Mouse (Mus musculus) heart, adult 18-20 months (tissue): Measurements from ENCODE around the gene 4931428F04Rik. TPM values are rescaled to one million over a fixed set of nuclear protein-coding genes. Genes with fewer than 3 reads are reported as not detected.

Source experiments
- microRNA-seq, 2 experiments: library from miRNA; unstranded; fragments of <30 nt; microRNA quantifications; one replicate each; pipeline ENCODE4 v1.2.0; 2022
- total RNA-seq, 2 experiments: library from RNA; stranded (reverse); gene quantifications; 2 replicates each; pipeline ENCODE4 v1.2.3; 2021

4931428F04Rik gene
- total RNA-seq, 2 experiments from 2014 or later = 1.1 to 1.6 TPM

Small RNA genes lying within 50 kb of the gene (microRNA-seq; reads per million reads assigned to microRNA genes)
- gene Gm27320 = 0 reads per million in 2 experiments
- gene Mir328 = 2,157 to 3,272 reads per million in 2 experiments

Other genes starting within 250 kb of the 4931428F04Rik start
- gene Ces3a, start 241.3 kb downstream of the 4931428F04Rik start, total RNA-seq = not detected
- not detected for gene Ces3b, start 206.1 kb downstream of the 4931428F04Rik start, total RNA-seq
- gene Ces4a, start 158.1 kb downstream of the 4931428F04Rik start, total RNA-seq = not detected
- gene Cbfb, start 119.2 kb downstream of the 4931428F04Rik start, total RNA-seq = 10 to 100 TPM; 19.6 to 21.7 TPM
- gene D230025D16Rik, start 64.7 kb downstream of the 4931428F04Rik start, total RNA-seq = 10 to 100 TPM; 18.1 to 19.4 TPM
- 1 to 10 TPM; 3.3 TPM for gene B3gnt9, start 34.7 kb downstream of the 4931428F04Rik start, total RNA-seq
- 1 to 10 TPM; 4.9 to 5.8 TPM for gene Tradd, start 25.3 kb downstream of the 4931428F04Rik start, total RNA-seq
- gene Fbxl8, start 25.2 kb downstream of the 4931428F04Rik start, total RNA-seq = 1 to 10 TPM; 2.9 to 3.0 TPM
- gene Hsf4, start 20.1 kb downstream of the 4931428F04Rik start, total RNA-seq = 1 to 10 TPM; 4.6 to 4.7 TPM
- gene Nol3, start 13.7 kb downstream of the 4931428F04Rik start, total RNA-seq = 10 to 100 TPM; 22.1 to 25.7 TPM
- 1 to 10 TPM; 2.9 to 3.0 TPM for gene Exoc3l, start 6.2 kb upstream of the 4931428F04Rik start, total RNA-seq
- 10 to 100 TPM; 21.6 TPM for gene E2f4, start 7.8 kb upstream of the 4931428F04Rik start, total RNA-seq
- gene Elmo3, start 15.7 kb upstream of the 4931428F04Rik start, total RNA-seq = 1 to 10 TPM in 1 of 2 experiments, under 1 TPM in 1; 0.60 to 1.6 TPM
- gene Lrrc29, start 36.4 kb upstream of the 4931428F04Rik start, total RNA-seq = under 1 TPM; 0.59 to 0.60 TPM
- gene Tmem208, start 36.5 kb upstream of the 4931428F04Rik start, total RNA-seq = 10 to 100 TPM; 24.3 to 26.6 TPM
- gene Fhod1, start 58.1 kb upstream of the 4931428F04Rik start, total RNA-seq = 1 to 10 TPM; 4.5 to 5.2 TPM
- under 1 TPM; 0.37 to 0.39 TPM for gene Slc9a5, start 59.0 kb upstream of the 4931428F04Rik start, total RNA-seq
- not detected for gene Plekhg4, start 83.4 kb upstream of the 4931428F04Rik start, total RNA-seq
- not detected for gene Kctd19, start 123.6 kb upstream of the 4931428F04Rik start, total RNA-seq
- gene Lrrc36, start 123.7 kb upstream of the 4931428F04Rik start, total RNA-seq = under 1 TPM; 0.27 to 0.64 TPM
- 10 to 100 TPM; 38.0 to 41.4 TPM for gene Tppp3, start 181.7 kb upstream of the 4931428F04Rik start, total RNA-seq
- gene Zdhhc1, start 207.0 kb upstream of the 4931428F04Rik start, total RNA-seq = 10 to 100 TPM; 12.5 to 14.2 TPM
- gene Hsd11b2, start 228.9 kb upstream of the 4931428F04Rik start, total RNA-seq = under 1 TPM; 0.21 to 0.22 TPM